Mouse (Mus musculus) stomach, postnatal 0 days (tissue): ENCODE data around the gene Spaca4. TPM values are rescaled to one million over a fixed set of nuclear protein-coding genes. Genes with fewer than 3 reads are reported as not detected.

Source experiments
- ATAC-seq: fragments of 200-750 bp; cut with Nextera tagmentation; 2 replicates; pipeline ENCODE4 v1.8.0; 2017; ENCODE audit not compliant: low FRiP score, low TSS enrichment
- DNase-seq: peaks from one replicate; pipeline ENCODE4 v3.0.0-alpha.2; 2016; ENCODE audit warnings: low spot score
- H3K27ac ChIP-seq: fragments of 300-500 bp; sonication (generic); replicated peaks from 2 replicates; pipeline ENCODE4 v1.5.1; 2014; ENCODE audit warnings: mild to moderate bottlenecking, control low read depth
- H3K27me3 ChIP-seq: fragments of 300-500 bp; sonication (generic); 2 replicates; pipeline ENCODE4 v1.6.1; 2014; ENCODE audit warnings: low read length; ENCODE audit not compliant: control insufficient read depth, insufficient read depth
- H3K36me3 ChIP-seq: fragments of 300-500 bp; sonication (generic); 2 replicates; pipeline ENCODE4 v1.6.1; 2014; ENCODE audit warnings: low read length, mixed read lengths; ENCODE audit not compliant: control insufficient read depth, insufficient read depth
- H3K4me1 ChIP-seq: fragments of 300-500 bp; sonication (generic); replicated peaks from 2 replicates; pipeline ENCODE4 v1.6.1; 2014; ENCODE audit warnings: antibody characterized with exemption; ENCODE audit not compliant: control insufficient read depth, insufficient read depth
- H3K4me2 ChIP-seq: fragments of 300-500 bp; sonication (generic); replicated peaks from 2 replicates; pipeline ENCODE4 v1.6.1; 2014; ENCODE audit warnings: low read depth, mild to moderate bottlenecking, control low read depth, moderate library complexity
- H3K4me3 ChIP-seq: fragments of 300-500 bp; sonication (generic); 2 replicates; pipeline ENCODE4 v1.5.1; 2014; ENCODE audit warnings: low read depth, low read length, control low read depth
- H3K9ac ChIP-seq: fragments of 300-500 bp; sonication (generic); 2 replicates; pipeline ENCODE4 v1.6.1; 2014; ENCODE audit warnings: mild to moderate bottlenecking, low read length, control low read depth, mixed read lengths
- H3K9me3 ChIP-seq: fragments of 300-500 bp; sonication (generic); 2 replicates; pipeline ENCODE4 v1.6.1; 2016; ENCODE audit warnings: low read length; ENCODE audit not compliant: control insufficient read depth
- CTCF ChIP-seq: IDR thresholded peaks from 2 replicates; pipeline ENCODE4 v1.5.1; 2016; ENCODE audit warnings: antibody characterized with exemption, low read depth, mild to moderate bottlenecking, moderate library complexity
- EP300 ChIP-seq: optimal IDR thresholded peaks from 2 replicates; pipeline ENCODE3; 2016; ENCODE audit warnings: antibody characterized with exemption
- WGBS: fragments of 180-500 bp; shearing (Covaris S2); extraction: QIAGEN DNeasy Blood & Tissue Kit; methylation state at CpG from one replicate; pipeline ENCODE4 v1.1.7; 2014; 5-methylcytosine and 5-hydroxymethylcytosine counted together
- polyA plus RNA-seq: library from polyadenylated mRNA; unstranded; fragments of >200 nt; fragmentation: Nextera tagmentation; extraction: Ambion mirVana; gene quantifications from 2 replicates; pipeline ENCODE4 v1.2.1, GENCODE M21; 2015

Spaca4 gene
- polyA plus RNA-seq, 1 experiment from 2014 or later, result 0.56 TPM

DNA sequence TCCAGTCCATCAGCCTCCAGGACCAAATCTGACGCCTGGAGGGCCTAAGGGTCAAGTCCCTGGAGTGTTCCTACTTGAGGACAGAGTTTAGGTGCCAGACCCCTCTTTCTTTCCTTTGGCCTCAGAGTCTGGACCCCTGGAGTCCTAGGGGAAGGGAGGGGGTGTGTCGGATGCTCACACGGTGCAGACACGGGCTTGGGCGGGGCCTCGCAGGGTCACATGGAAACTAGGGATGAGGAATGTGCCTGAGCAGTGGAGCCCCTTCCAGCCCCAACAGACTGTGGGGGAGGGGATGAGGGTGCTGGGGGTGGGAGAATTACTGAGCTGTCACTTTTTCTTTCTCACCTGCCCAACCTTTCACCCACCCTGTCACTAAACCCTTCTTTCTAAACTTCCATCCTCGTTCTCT lies 19.7 kb downstream of the Spaca4 start:
- peak; percentile 14; the same call in 1 of the 2 replicates for ATAC-seq
- Histone ChIP-seq H3K4me1 (peaks cover 15% of the 10 kb centered on the region; the same call in 1 of the 2 replicates), H3K9me3 (no peaks in the 10 kb centered on the region), H3K27me3 (no peaks in the 10 kb centered on the region), H3K4me2 (peak overlapping the region; percentile 99), H3K9ac (peak overlapping the region; percentile 91), H3K27ac (peak overlapping the region; percentile 96), H3K4me3 (peak overlapping the region; percentile 65), H3K36me3 (peaks cover 10% of the 10 kb centered on the region; the same call in 1 of the 2 replicates)
- WGBS, result 1% methylated on average over 7 of the region's 7 CpGs
- DNase-seq, result peak; percentile 84
- no peak for TF ChIP-seq EP300
- no peak for TF ChIP-seq CTCF

DNA sequence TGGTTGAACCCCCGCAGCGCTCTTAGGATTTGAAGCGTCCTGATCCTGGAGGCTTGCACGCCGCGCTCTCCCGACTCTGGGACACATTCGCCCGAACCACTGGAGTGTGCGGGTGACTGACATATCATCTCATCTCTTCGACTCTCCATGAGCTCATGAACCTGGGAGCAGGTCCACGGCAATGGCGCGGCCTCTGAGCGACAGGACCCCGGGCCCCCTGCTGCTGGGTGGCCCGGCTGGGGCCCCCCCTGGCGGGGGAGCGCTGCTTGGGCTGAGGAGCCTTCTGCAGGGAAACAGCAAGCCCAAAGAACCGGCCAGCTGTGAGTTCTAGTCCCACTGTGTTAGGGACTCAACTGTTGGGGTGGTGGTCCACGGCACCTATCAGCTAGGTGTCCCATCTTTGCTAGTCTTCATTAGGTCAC lies 20.2 kb downstream of the Spaca4 start:
- Histone ChIP-seq H3K27ac (peak overlapping the region; percentile 96), H3K27me3 (no peaks in the 10 kb centered on the region), H3K9ac (peak overlapping the region; percentile 91), H3K4me2 (peak overlapping the region; percentile 99), H3K4me3 (peak overlapping the region; percentile 65), H3K9me3 (no peaks in the 10 kb centered on the region), H3K4me1 (peaks cover 15% of the 10 kb centered on the region; the same call in 1 of the 2 replicates), H3K36me3 (peaks cover 6% of the 10 kb centered on the region; the same call in 1 of the 2 replicates)
- DNase-seq, result no peak
- peak; percentile 1 for ATAC-seq
- no peak for TF ChIP-seq EP300
- no peak; the same call in 1 of the 2 replicates for TF ChIP-seq CTCF
- WGBS, result under 1% methylated on average over 21 of the region's 21 CpGs

DNA sequence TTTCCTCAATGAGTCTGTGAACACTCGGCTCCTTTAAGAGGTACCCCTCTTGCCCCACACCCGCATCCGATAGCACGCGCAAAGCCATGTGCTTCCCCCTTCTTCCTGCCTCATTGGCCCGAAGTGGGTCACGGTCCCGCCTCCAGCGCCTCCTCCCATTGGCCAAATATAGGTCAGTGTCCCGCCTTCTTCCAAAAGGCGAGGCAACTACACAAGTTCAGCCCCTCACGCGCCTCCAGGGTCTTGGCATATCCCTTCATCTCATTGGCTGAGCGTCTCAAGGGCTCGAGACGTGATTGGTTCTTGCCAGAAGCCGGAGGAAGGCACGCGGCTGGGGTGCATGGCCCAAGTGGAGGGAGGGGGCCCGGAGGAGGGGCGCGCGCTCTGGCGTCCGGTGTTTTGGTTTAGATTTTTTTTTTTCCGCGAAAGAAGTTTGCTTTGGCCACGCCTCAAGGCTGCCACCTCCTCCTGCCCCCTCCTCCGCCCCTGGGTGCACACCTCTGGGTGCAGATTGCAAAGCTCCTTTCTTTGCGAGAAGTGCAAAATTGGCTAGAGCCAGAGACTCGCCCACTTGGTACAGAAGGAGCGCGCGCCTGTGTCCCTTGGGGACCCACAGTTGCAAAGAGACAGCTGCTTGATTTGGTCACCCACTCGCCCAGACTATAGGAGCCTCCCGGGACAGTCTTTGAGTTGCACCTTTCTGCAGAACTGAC lies 20.7 kb downstream of the Spaca4 start, which contains the start of gene Dbp:
Gene Dbp (plus strand): TSS at position 359 of the 713 bp plus-strand sequence.
- Histone ChIP-seq H3K27ac (peak within 1 kb of the TSS; percentile 96), H3K27me3 (no peaks in the 10 kb centered on the region), H3K9ac (peak within 1 kb of the TSS; percentile 91), H3K36me3 (peaks cover 1% of the 10 kb centered on the region; the same call in 1 of the 2 replicates), H3K4me1 (peaks cover 18% of the 10 kb centered on the region; the same call in 1 of the 2 replicates), H3K9me3 (no peaks in the 10 kb centered on the region), H3K4me2 (peak within 1 kb of the TSS; percentile 99), H3K4me3 (peak within 1 kb of the TSS; percentile 65)
- no peak for TF ChIP-seq EP300
- no peak for TF ChIP-seq CTCF
- 0% methylated on average over 35 of the region's 36 CpGs for WGBS
- peak; percentile 99 for DNase-seq
- ATAC-seq, result peak; percentile 81

DNA sequence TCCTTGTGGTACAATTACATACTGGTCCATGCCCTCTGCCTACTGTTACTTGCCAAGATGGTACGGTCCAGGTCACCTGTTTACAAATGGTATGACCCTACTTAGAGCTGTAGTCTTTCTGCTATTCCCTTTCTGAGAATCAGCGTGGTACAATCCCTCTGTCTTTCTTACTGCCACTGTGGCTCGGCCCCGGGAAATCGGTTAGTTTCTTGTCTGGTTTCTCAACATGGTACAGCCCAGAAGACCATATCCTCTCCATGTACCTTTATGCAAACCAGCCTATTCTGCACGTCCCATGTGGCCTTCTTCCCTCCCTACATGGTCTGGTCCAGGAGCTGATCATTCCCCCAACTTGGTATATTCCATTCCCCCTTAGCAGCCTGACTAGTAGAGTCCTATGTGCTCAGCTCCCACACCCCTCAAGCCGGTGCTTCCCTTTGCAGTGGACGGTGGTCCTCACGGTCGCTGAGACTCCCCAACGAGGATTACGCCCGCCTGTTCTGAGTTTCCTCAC lies 21.5 kb downstream of the Spaca4 start:
- under 1% methylated on average over 13 of the region's 13 CpGs for WGBS
- DNase-seq (peak; percentile 75), ATAC-seq (peak; percentile 61)
- Histone ChIP-seq H3K9me3 (no peaks in the 10 kb centered on the region), H3K9ac (peak overlapping the region; percentile 61), H3K27ac (peak overlapping the region; percentile 89), H3K4me2 (peak overlapping the region; percentile 66), H3K4me1 (peaks cover 18% of the 10 kb centered on the region; the same call in 1 of the 2 replicates), H3K36me3 (no peaks in the 10 kb centered on the region), H3K4me3 (peak overlapping the region; percentile 38), H3K27me3 (no peaks in the 10 kb centered on the region)
- TF ChIP-seq EP300 (peak; percentile 19), CTCF (no peak)

DNA sequence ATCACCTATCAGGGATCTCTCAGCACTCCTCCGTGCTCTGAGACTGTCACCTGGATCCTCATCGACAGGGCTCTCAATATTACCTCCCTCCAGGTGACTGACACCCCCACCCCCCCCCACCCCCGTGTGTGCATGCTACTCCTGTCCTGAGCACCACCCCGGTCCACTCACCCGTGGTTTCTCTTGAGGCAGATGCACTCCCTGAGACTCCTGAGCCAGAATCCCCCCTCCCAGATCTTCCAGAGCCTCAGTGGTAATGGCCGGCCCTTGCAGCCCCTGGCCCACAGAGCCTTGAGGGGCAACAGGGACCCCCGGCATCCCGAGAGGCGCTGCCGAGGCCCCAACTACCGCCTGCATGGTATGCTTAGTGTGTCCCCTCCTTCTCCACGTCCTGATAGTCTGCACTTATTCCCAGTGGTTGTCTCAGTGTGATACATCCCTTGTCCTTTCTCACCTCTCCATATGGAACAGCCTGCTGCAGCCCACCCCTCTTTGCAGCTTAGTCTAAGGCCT lies 22.0 kb downstream of the Spaca4 start:
- H3K27me3 ChIP-seq, result no peaks in the 10 kb centered on the region
- H3K4me1 ChIP-seq, result peaks cover 13% of the 10 kb centered on the region; the same call in 1 of the 2 replicates
- H3K9me3 ChIP-seq, result no peaks in the 10 kb centered on the region
- 27% methylated on average over 12 of the region's 12 CpGs for WGBS
- no peaks in the 10 kb centered on the region for H3K36me3 ChIP-seq
- peak overlapping the region; percentile 66 for H3K4me2 ChIP-seq
- H3K4me3 ChIP-seq, result peak overlapping the region; percentile 38; the same call in 1 of the 2 replicates
- peak overlapping the region; percentile 89 for H3K27ac ChIP-seq
- ATAC-seq (no peak), DNase-seq (no peak)
- no peak for TF ChIP-seq CTCF
- no peak for TF ChIP-seq EP300
- peak overlapping the region; percentile 61; the same call in 1 of the 2 replicates for H3K9ac ChIP-seq
